In genomic region chr10:6915991-6916390, GRCm38 (mm10) we compare ENCODE assay signal across 14 mouse cellular contexts.
A peak's percentile ranks its signal among the peaks of the same experiment; 100 is the strongest.
DNase-seq lines count a peak whose midpoint lies in the region; ATAC-seq and TF ChIP-seq lines count a peak whose summit lies in the region.
"Had no signal": no experiment of that assay in that cellular context is flagged by ENCODE, and none has a peak within 500 bp of the region (broad histone marks: within the 10 kb centered on the region; RNA-seq: fewer than 3 reads in every experiment).

No protein-coding gene starts in this region.

- H3K4me1 ChIP-seq in forebrain, embryonic 14.5 days (ENCODE audit: control insufficient read depth, insufficient read depth, low read length): no peaks in the 10 kb centered on the region; the same call in 1 of the 2 replicates
- H3K4me1 ChIP-seq in forebrain, embryonic 13.5 days: peaks cover 3% of the 10 kb centered on the region; the same call in 1 of the 2 replicates
- peaks cover 11% of the 10 kb centered on the region for H3K4me1 ChIP-seq in forebrain, embryonic 16.5 days (replicated peaks; ENCODE audit: control insufficient read depth, insufficient read depth, low read length)
- H3K4me1 ChIP-seq in neural tube, embryonic 15.5 days: peaks cover 14% of the 10 kb centered on the region
- H3K4me1 ChIP-seq: heart, embryonic 13.5 days had no signal

- no peak overlapping the region for H3K9ac ChIP-seq in forebrain, embryonic 14.5 days (ENCODE audit: low read length)
- no peak overlapping the region for H3K9ac ChIP-seq in forebrain, embryonic 13.5 days
- H3K9ac ChIP-seq in forebrain, embryonic 16.5 days (replicated peaks; ENCODE audit: low read depth, low read length): no peak overlapping the region
- no peak overlapping the region for H3K9ac ChIP-seq in neural tube, embryonic 15.5 days (replicated peaks)
- H3K9ac ChIP-seq: heart, embryonic 13.5 days; lung, embryonic 14.5 days had no signal

- 21% methylated on average over 1 of the region's 1 CpGs for WGBS in forebrain, embryonic 14.5 days
- WGBS in forebrain, embryonic 13.5 days: 33% methylated on average over 1 of the region's 1 CpGs
- 33% methylated on average over 1 of the region's 1 CpGs for WGBS in forebrain, embryonic 16.5 days
- WGBS in neural tube, embryonic 15.5 days: 49% methylated on average over 1 of the region's 1 CpGs

- no peak overlapping the region for H3K4me3 ChIP-seq in forebrain, embryonic 14.5 days (ENCODE audit: low read depth, low read length)
- H3K4me3 ChIP-seq in forebrain, embryonic 13.5 days: no peak overlapping the region
- H3K4me3 ChIP-seq in layer of hippocampus, adult 2 months: no peak overlapping the region
- no peak overlapping the region for H3K4me3 ChIP-seq in forebrain, embryonic 16.5 days (replicated peaks; ENCODE audit: low read length)
- no peak overlapping the region for H3K4me3 ChIP-seq in neural tube, embryonic 15.5 days (replicated peaks)
- H3K4me3 ChIP-seq: heart, embryonic 13.5 days had no signal

- H3K36me3 ChIP-seq in forebrain, embryonic 14.5 days (ENCODE audit: control insufficient read depth, insufficient read depth, low read length): no peaks in the 10 kb centered on the region
- H3K36me3 ChIP-seq in forebrain, embryonic 13.5 days (ENCODE audit: poor library complexity, severe bottlenecking): no peaks in the 10 kb centered on the region
- H3K36me3 ChIP-seq in forebrain, embryonic 16.5 days (ENCODE audit: control insufficient read depth, insufficient read depth): no peaks in the 10 kb centered on the region
- H3K36me3 ChIP-seq in neural tube, embryonic 15.5 days: no peaks in the 10 kb centered on the region
- H3K36me3 ChIP-seq: heart, embryonic 13.5 days had no signal

- ATAC-seq in forebrain, embryonic 14.5 days: no peak
- no peak for ATAC-seq in forebrain, embryonic 13.5 days
- ATAC-seq in forebrain, embryonic 16.5 days: no peak; the same call in 1 of the 2 replicates
- ATAC-seq in neural tube, embryonic 15.5 days (ENCODE audit: low FRiP score): peak; percentile 48; the same call in 1 of the 2 replicates

- H3K27ac ChIP-seq in forebrain, embryonic 14.5 days (ENCODE audit: low read depth, low read length): peak overlapping the region; percentile 5; the same call in 1 of the 2 replicates
- H3K27ac ChIP-seq in forebrain, embryonic 13.5 days: no peak overlapping the region; the same call in 1 of the 2 replicates
- H3K27ac ChIP-seq in layer of hippocampus, adult 2 months: peak overlapping the region; percentile 85
- H3K27ac ChIP-seq in forebrain, embryonic 16.5 days (ENCODE audit: low read length): peak overlapping the region; percentile 52; the same call in 1 of the 2 replicates
- H3K27ac ChIP-seq in neural tube, embryonic 15.5 days (replicated peaks): peak overlapping the region; percentile 43
- H3K27ac ChIP-seq: heart, embryonic 13.5 days; macrophage had no signal

- no peak for DNase-seq in forebrain, embryonic 14.5 days (ENCODE audit: low spot score)
- DNase-seq in layer of hippocampus, adult 2 months (ENCODE audit: low spot score in 2 of 2): no peak
- no peak for DNase-seq in layer of hippocampus, postnatal 14 days (ENCODE audit: low spot score in 2 of 2)
- DNase-seq in lung, postnatal 36 days: no peak
- DNase-seq: adrenal gland, adult 2 months; thymus, postnatal 25 days had no signal

- H3K4me2 ChIP-seq in forebrain, embryonic 14.5 days (ENCODE audit: low read length): no peak overlapping the region
- H3K4me2 ChIP-seq in forebrain, embryonic 13.5 days: no peak overlapping the region
- no peak overlapping the region for H3K4me2 ChIP-seq in forebrain, embryonic 16.5 days (ENCODE audit: low read length)
- no peak overlapping the region for H3K4me2 ChIP-seq in neural tube, embryonic 15.5 days
- H3K4me2 ChIP-seq: heart, embryonic 13.5 days; liver, embryonic 11.5 days; lung, embryonic 14.5 days had no signal

- no peaks in the 10 kb centered on the region for H3K9me3 ChIP-seq in forebrain, embryonic 14.5 days (replicated peaks; ENCODE audit: control insufficient read depth, low read length)
- H3K9me3 ChIP-seq in forebrain, embryonic 13.5 days (replicated peaks): no peaks in the 10 kb centered on the region
- no peaks in the 10 kb centered on the region for H3K9me3 ChIP-seq in forebrain, embryonic 16.5 days (ENCODE audit: control insufficient read depth, low read length)
- no peaks in the 10 kb centered on the region for H3K9me3 ChIP-seq in neural tube, embryonic 15.5 days (replicated peaks)
- H3K9me3 ChIP-seq: heart, embryonic 13.5 days had no signal

- no peak for TF ChIP-seq CTCF in layer of hippocampus, adult 2 months (conservative IDR thresholded peaks at IDR 0.05)

- no peaks in the 10 kb centered on the region for H3K27me3 ChIP-seq in forebrain, embryonic 14.5 days (replicated peaks; ENCODE audit: control insufficient read depth, insufficient read depth, low read length)
- no peaks in the 10 kb centered on the region for H3K27me3 ChIP-seq in forebrain, embryonic 13.5 days
- no peaks in the 10 kb centered on the region for H3K27me3 ChIP-seq in forebrain, embryonic 16.5 days (replicated peaks; ENCODE audit: control insufficient read depth, insufficient read depth, low read length)
- no peaks in the 10 kb centered on the region for H3K27me3 ChIP-seq in neural tube, embryonic 15.5 days (replicated peaks)
- H3K27me3 ChIP-seq: CH12.LX; heart, embryonic 13.5 days had no signal
